Mouse (Mus musculus): Measurements from ENCODE around the gene Tpm1. TPM values are rescaled to one million over a fixed set of nuclear protein-coding genes. Genes with fewer than 3 reads are reported as not detected.

The Tpm1 gene
- 36.5 TPM for polyA plus RNA-seq (2014; fragmentation: Illumina TruSeq; extraction: RNeasy Lipid Tissue Mini Kit (QIAGEN cat#74804); ENCODE audit: low read depth, low replicate concordance)

DNA sequence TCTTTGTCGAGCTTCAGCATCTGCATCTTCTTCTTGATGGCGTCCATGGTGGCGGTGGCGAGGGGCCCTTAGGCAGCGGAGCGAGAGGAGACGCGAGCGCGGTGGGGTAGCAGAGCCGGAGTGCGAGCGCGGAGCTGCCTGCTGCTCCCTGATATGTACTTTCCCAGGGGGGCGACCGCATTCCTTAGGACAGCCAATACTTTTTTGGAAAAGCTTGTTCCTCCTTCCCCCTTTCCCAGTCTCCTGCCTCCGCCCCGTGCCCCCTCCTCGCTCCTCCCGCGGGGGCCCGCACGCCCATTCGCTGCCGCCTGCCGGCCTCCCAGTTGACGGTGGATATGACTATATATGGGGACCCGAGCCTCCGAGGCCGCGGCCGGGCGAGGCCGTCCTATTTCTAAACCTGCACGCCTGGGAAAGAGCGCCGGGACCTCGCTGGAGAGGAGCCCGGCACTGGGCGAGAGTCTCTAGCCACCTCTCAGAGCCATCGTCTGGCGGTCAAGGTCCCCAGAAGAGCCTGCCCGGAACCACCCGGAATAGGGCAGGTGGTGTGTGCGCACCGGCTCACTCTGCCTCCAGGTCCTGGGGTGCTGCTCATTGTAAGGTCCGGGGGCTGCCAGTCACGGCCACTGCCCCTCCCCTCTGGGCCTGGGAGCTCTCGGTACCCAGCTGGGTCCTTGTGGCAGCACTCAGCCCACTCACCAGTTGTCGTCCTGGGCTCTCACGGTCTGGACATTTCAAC lies at the start of gene Tpm1:
TSS of gene Tpm1 (minus strand) at position 321 of the 739 bp plus-strand sequence.

DNA sequence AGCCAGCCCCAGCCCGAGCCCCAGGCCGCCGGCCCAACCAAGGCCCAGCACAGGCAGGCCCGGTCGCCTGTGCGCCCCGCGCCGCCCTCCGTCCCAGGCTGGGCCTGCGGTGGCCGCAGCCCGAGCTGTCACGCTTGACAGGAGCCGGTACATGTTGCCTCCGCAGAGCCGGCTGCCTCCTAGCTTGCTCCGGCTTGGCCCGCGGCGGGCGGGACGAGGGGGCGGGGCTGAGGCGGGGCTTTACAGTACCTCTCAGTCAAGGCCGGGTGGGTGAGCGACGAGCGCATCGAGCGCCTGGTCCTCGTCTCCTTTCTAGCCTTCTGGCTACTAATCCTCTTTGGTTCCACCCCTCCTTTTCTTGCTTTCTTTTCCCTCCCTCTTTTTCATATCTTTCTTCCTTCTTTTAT lies 74.0 kb downstream of the Tpm1 start, which contains the start of gene Lactb:
TSS of gene Lactb (minus strand) at position 246 of the 407 bp plus-strand sequence.

Other genes with a start within 250 kb of the Tpm1 start
- 11.4 TPM for gene Aph1c, start 214.7 kb downstream of the Tpm1 start, polyA plus RNA-seq (2014; fragmentation: Illumina TruSeq; extraction: RNeasy Lipid Tissue Mini Kit (QIAGEN cat#74804); ENCODE audit: low read depth, low replicate concordance)
- gene Rab8b, start 129.7 kb downstream of the Tpm1 start, polyA plus RNA-seq (2014; fragmentation: Illumina TruSeq; extraction: RNeasy Lipid Tissue Mini Kit (QIAGEN cat#74804); ENCODE audit: low read depth, low replicate concordance), result 36.8 TPM
- 251 TPM for gene Rps27l, start 103.3 kb downstream of the Tpm1 start, polyA plus RNA-seq (2014; fragmentation: Illumina TruSeq; extraction: RNeasy Lipid Tissue Mini Kit (QIAGEN cat#74804); ENCODE audit: low read depth, low replicate concordance)
- gene Lactb, start 73.9 kb downstream of the Tpm1 start, polyA plus RNA-seq (2014; fragmentation: Illumina TruSeq; extraction: RNeasy Lipid Tissue Mini Kit (QIAGEN cat#74804); ENCODE audit: low read depth, low replicate concordance), result 17.7 TPM